Mouse (Mus musculus) layer of hippocampus, postnatal 25 days (tissue): Measurements from ENCODE around the gene 1700029I15Rik. TPM values are rescaled to one million over a fixed set of nuclear protein-coding genes. Genes with fewer than 3 reads are reported as not detected.

Experiments
- DNase-seq, 2 experiments: peaks; one replicate each; pipeline ENCODE4 v3.0.0; 2022; ENCODE audit warnings: mixed read lengths in 2 of 2, low spot score in 1 of 2; ENCODE audit errors: extremely low spot score in 1 of 2
- total RNA-seq, 2 experiments: library from RNA; stranded (reverse); gene quantifications; 2 replicates each; pipeline ENCODE4 v1.2.3; 2021

Gene 1700029I15Rik
- total RNA-seq, 2 experiments from 2014 or later: 3.6 to 4.7 TPM

GRCm38 (mm10) chr2:92372767-92373436 is 9.4 kb upstream of the 1700029I15Rik start:
- no peak for DNase-seq

- no peak for DNase-seq
Observed at GRCm38 (mm10) chr2:92373437-92373813, 8.9 kb upstream of the 1700029I15Rik start.

GRCm38 (mm10) chr2:92374514-92374913 is 7.8 kb upstream of the 1700029I15Rik start, which contains the start of the genes Pex16 and Large2:
Gene Pex16, plus strand, starts transcription at chr2:92374676.
Gene Large2, minus strand, starts transcription at chr2:92374869.
- no peak for DNase-seq

GRCm38 (mm10) chr2:92375099-92375623 is 7.2 kb upstream of the 1700029I15Rik start:
- DNase-seq: peak; percentile 81 to 88

GRCm38 (mm10) chr2:92375788-92376187 is 6.5 kb upstream of the 1700029I15Rik start:
- DNase-seq: no peak

- DNase-seq: no peak
Observed at GRCm38 (mm10) chr2:92376300-92376699, 6.0 kb upstream of the 1700029I15Rik start.

GRCm38 (mm10) chr2:92377320-92377719 is 5.0 kb upstream of the 1700029I15Rik start:
- no peak for DNase-seq

- no peak for DNase-seq
Observed at GRCm38 (mm10) chr2:92379783-92380494, 2.4 kb upstream of the 1700029I15Rik start.

GRCm38 (mm10) chr2:92380495-92381050 is 1.8 kb upstream of the 1700029I15Rik start:
- DNase-seq: no peak

- DNase-seq: no peak
Observed at GRCm38 (mm10) chr2:92381161-92381560, 1.2 kb upstream of the 1700029I15Rik start.

- no peak for DNase-seq
Observed at GRCm38 (mm10) chr2:92382759-92383158, 421 bp downstream of the 1700029I15Rik start.

- DNase-seq: no peak
Observed at GRCm38 (mm10) chr2:92384101-92384500, 1.8 kb downstream of the 1700029I15Rik start.

GRCm38 (mm10) chr2:92385113-92386051 is 3.0 kb downstream of the 1700029I15Rik start:
- no peak for DNase-seq

- no peak for DNase-seq
Observed at GRCm38 (mm10) chr2:92386821-92387570, 4.7 kb downstream of the 1700029I15Rik start.

GRCm38 (mm10) chr2:92387646-92388045 is 5.3 kb downstream of the 1700029I15Rik start:
- no peak for DNase-seq

GRCm38 (mm10) chr2:92388081-92388517 is 5.8 kb downstream of the 1700029I15Rik start:
- no peak for DNase-seq

- DNase-seq: peak; percentile 71 to 77
Observed at GRCm38 (mm10) chr2:92388891-92389641, 6.7 kb downstream of the 1700029I15Rik start.

GRCm38 (mm10) chr2:92389645-92390044 is 7.3 kb downstream of the 1700029I15Rik start:
- DNase-seq: no peak
